Mouse (Mus musculus) ovary, postnatal 10 days (tissue): ENCODE measurements around the gene Nfam1.
A peak's percentile ranks its signal among the peaks of the same experiment; 100 is the strongest.

Source experiments
- DNase-seq: peaks from one replicate; pipeline ENCODE4 v3.0.0; 2022; ENCODE audit warnings: low spot score

Gene Nfam1

GRCm38 (mm10) chr15:83037755-83038483 is 4.8 kb upstream of the Nfam1 start:
- DNase-seq = peak; percentile 94

- DNase-seq = peak; percentile 55
These were observed 3.9 kb upstream of the Nfam1 start for GRCm38 (mm10) chr15:83036900-83037519.

DNA sequence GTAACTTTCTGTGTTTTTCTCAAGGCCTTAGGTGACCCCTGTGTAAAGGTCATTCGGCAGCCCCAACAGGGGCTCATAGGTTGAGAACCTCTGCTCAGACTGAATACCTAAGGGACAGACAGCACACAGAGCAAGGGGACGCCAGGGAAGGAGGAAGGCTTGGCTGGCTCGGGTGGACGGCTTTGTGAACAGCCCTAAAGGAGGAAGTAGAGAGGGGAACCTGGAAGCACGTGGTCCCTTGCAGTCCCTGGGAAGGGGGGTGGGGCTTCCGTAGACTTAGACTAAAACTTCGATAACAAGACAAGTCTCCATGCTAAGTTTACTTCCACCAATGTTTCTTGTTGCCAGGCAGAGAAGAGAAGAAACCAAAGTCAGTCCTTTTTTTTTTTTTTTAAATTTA is 3.0 kb upstream of the Nfam1 start:
- no peak for DNase-seq

- no peak for DNase-seq
These were observed 1.3 kb upstream of the Nfam1 start for GRCm38 (mm10) chr15:83034275-83034977.

- no peak for DNase-seq
These were observed 2.2 kb downstream of the Nfam1 start for GRCm38 (mm10) chr15:83030884-83031283.

DNA sequence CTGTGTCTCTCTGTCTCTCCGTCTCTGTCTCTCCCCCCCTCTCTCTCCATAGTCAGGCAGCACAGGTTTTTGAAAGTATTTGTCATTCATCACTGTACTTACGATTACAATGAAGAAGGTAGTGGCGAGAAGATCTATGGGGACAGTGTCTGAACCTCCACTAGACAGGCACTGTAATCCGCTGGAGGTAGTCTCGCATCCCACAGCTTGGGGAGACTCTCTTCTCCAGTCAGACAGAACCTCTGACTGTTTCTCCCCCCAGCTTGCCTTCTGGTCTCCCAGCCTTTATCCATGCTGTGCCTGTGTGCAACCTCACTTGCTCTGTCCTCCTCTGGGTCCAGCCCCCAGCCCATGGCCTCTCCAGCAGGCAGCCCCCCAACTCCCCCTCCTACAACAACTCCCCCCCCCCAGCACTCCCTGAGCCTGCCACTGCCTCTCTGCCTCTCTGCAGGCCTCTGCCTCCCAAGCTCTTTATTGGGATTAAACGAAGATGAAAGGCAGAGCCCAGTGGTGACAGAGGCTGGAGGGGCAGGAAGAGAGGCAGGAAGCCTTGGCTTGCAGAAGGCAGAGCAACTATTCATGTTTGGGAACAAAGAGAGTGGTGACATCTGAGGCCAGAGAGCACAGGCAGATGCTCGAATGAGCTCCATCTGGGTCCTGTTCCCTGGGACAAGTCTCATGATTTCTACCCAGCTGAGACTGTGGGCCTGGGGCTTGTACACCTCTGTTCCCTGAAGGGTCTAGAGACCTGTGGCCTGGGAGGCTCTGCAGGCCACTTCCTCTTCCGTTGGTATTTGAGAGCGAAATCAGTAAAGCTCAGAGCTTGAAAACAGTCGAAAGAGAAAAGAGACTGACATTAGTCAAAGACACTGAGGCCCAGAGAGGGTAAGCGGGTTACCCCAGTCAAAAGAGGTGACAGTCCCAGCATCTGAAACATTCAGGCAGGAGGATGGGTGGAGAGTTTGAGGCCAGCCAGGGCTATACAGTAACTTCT is 3.1 kb downstream of the Nfam1 start:
- no peak for DNase-seq

- DNase-seq = no peak
These were observed 7.0 kb downstream of the Nfam1 start for GRCm38 (mm10) chr15:83026129-83026528.

- DNase-seq = no peak
These were observed 7.9 kb downstream of the Nfam1 start for GRCm38 (mm10) chr15:83025041-83025760.

- DNase-seq = no peak
These were observed 10.2 kb downstream of the Nfam1 start for GRCm38 (mm10) chr15:83022947-83023346.

DNA sequence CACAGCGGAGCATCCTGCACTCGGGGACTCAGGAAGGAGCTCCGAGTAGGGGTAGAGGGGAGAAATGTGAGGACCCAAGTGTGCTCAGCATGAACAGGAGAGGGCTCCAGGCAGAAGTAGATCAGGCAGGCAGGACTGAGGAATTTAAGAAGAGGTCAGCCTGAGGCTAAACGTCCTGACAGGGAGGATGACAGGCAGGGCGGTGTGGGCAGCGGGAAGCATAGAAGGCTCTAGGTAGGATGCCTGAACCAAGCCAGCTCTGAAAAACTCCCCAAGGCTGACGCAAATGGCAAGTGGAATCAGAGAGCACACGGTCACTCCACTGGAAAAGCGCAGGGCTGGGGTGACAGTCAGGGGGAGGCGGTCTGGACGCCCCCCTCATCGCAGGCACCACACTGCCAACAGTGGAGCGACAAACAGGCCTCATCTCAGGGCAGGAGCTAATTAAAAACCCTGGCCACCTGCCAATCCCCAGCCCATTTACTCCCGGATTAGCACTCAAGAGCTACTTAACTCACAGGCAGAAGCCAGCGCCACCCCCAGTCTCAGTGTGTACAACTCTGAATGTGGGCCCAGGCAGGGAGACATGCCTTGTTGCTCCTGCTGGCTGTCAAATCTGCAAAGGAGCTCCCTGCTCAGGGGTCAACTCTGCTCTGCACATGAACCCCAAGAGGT is 22.0 kb downstream of the Nfam1 start:
- no peak for DNase-seq

- DNase-seq = no peak
These were observed 22.7 kb downstream of the Nfam1 start for GRCm38 (mm10) chr15:83010423-83010822.

- DNase-seq = no peak
These were observed 23.6 kb downstream of the Nfam1 start for GRCm38 (mm10) chr15:83009532-83009931.

GRCm38 (mm10) chr15:83008761-83009423 is 24.2 kb downstream of the Nfam1 start:
- DNase-seq = no peak

- no peak for DNase-seq
These were observed 25.7 kb downstream of the Nfam1 start for GRCm38 (mm10) chr15:83007346-83007920.

GRCm38 (mm10) chr15:83002665-83003548 is 30.2 kb downstream of the Nfam1 start:
- DNase-seq = no peak

- no peak for DNase-seq
These were observed 34.3 kb downstream of the Nfam1 start for GRCm38 (mm10) chr15:82998811-82999221.

DNA sequence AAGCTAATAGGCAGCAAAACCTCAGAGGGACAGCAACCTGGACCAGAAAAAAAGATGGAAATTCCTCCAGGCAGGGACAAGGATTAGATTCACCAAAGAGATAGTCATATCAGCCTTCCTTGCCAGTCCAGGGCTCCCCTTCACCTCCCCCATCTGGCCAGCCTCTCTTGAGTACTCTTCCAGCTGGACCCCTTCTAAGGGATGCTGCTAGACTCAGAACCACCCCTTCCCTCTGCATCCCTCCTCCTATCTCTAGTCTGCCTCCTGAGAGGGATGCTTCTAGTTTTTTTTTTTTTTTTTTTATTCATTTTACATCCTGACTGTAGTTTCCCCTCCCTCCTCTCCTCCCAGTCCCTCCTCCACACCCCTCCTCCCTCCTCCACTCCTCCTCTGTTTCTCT is 36.7 kb downstream of the Nfam1 start:
- DNase-seq = no peak

GRCm38 (mm10) chr15:82995239-82995638 is 37.9 kb downstream of the Nfam1 start:
- no peak for DNase-seq

DNA sequence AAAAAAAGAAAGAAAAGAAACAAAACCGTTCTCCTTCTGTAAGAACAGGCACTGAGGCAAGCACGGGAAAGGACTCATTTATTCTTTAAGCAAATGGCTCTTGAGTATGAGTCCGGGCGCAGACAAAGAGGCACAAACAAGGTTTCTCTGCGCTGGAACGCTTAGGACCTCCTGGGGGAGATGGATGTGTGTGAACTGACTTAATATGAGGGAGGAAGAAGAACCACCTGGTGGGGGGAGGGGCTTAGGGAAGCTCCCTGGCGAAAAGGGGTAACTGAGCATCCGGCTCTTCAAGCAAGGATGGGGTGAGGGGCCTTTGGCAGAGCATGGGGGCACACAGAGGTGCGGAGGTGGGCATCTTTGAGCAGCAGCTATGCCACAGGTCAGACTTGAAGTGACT is 40.2 kb downstream of the Nfam1 start:
- no peak for DNase-seq
